Mouse (Mus musculus): Measurements from ENCODE around the gene Pdf. TPM values are rescaled to one million over a fixed set of nuclear protein-coding genes. Genes with fewer than 3 reads are reported as not detected.
"Not testable (repeated sequence)": the region's sequence is repeated elsewhere in the genome, so short reads cannot be mapped to it uniquely, and the experiment has no call there.

Pdf gene
- polyA plus RNA-seq, 1 experiment from 2014 or later = 53.2 TPM

DNA sequence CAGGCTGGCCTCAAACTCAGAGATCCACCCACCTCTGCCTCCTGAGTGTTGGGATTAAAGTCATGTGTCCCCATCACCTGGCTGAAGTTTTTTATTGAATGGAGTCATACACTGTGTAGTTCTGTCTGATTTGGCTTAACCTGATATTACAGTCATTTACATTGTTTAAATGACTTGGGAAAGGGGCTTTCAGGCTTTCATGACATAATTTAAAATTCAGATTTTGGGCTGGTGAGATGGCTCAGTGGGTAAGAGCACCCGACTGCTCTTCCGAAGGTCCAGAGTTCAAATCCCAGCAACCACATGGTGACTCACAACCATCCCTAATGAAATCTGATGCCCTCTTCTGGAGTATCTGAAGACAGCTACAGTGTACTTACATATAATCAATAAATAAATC lies 14.8 kb downstream of the Pdf start:
- H3K9me3 ChIP-seq; H3K27ac ChIP-seq; ATAC-seq (ENCODE audit: insufficient number of reproducible peaks, insufficient read depth, low FRiP score, low TSS enrichment); H3K27me3 ChIP-seq; H3K4me2 ChIP-seq (replicated peaks); H3K9ac ChIP-seq; H3K4me3 ChIP-seq: not testable (repeated sequence)
- WGBS = 95% methylated on average over 2 of the region's 2 CpGs
- H3K36me3 ChIP-seq = peaks cover 19% of the 10 kb centered on the region
- peaks cover 18% of the 10 kb centered on the region for H3K4me1 ChIP-seq

DNA sequence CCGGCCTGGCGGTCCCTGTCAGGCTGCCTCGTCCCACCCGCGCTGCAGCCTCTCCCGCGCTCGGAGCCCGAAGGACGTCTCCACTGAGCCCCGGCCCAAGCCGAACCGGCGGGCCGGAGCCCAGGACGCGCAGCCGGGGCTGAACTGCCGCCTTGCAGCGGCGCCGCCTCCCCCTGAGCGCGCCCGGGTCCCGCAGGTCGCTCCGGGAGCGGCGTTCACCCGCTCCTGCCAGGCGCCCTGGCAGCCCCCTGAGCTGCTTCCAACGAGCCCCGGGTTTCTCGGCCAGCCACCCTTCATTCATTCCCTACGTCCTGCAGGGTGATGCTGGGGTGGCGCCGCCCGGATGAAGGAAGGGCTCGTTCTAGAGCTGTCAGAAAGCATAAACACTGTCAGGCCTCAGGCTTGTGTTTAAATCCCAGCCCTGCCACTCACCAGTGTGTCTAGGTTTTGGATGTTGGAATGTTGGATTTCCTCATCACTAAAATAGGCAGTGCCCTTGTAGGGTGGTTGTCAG lies 16.8 kb downstream of the Pdf start:
- peak overlapping the region; percentile 77 for H3K27ac ChIP-seq
- WGBS = under 1% methylated on average over 40 of the region's 40 CpGs
- no peaks in the 10 kb centered on the region for H3K27me3 ChIP-seq
- H3K4me2 ChIP-seq (replicated peaks) = peak overlapping the region; percentile 69
- peak overlapping the region; percentile 96 for H3K9ac ChIP-seq
- no peak; the same call in 1 of the 2 replicates for ATAC-seq (ENCODE audit: insufficient number of reproducible peaks, insufficient read depth, low FRiP score, low TSS enrichment)
- H3K36me3 ChIP-seq = peaks cover 12% of the 10 kb centered on the region
- no peaks in the 10 kb centered on the region for H3K9me3 ChIP-seq
- peak overlapping the region; percentile 97 for H3K4me3 ChIP-seq
- peaks cover 18% of the 10 kb centered on the region for H3K4me1 ChIP-seq

DNA sequence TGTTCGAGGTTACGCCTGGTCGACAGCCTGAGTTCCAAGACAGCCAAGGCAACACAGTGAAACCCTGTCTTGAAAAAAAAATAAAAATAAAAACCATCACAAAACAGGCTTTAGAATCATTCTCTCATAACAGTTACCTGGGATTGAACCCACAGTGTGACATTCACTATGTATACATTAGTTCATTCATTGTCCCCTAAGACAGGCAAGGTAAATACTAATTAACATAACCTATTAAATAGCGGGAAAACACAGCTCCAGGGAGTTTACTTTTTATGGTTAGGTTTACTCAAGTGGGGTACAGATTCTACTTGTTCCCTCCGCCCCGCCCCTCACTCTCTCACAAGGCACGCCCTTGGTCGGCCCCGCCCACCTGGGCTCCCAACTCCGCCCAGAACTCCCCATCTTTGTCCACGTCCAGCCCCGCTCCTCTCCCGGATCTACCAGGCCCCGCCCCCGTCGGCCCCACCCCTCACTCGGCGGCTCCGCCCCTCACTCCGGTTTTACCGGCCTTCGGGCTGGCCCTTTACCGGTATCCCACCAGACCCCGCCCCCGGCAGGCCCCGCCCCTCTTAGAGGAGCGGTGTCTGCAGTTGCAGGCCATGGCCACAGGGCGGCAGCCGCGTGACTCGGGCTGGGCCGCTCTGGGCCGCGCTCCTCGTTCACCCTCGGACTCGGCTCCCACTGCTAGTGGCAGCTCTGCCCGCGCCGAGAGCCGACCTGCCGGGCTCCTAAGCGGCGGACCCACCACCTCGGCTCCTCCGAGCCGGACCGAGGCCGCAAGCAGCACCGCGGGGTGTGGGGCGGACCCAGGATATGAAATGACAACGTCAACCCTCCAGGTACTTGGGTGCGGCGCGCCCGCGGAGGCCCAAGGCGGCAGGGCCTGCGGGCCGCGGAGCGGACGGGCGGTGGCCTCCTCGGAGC lies 17.5 kb downstream of the Pdf start, which contains the start of gene Vps4a:
Gene Vps4a, plus strand, starts transcription at position 573 of the 927 bp plus-strand sequence.
- Histone ChIP-seq H3K27me3 (no peaks in the 10 kb centered on the region), H3K36me3 (peaks cover 7% of the 10 kb centered on the region; the same call in 1 of the 2 replicates), H3K9ac (peak within 1 kb of the TSS; percentile 96), H3K9me3 (no peaks in the 10 kb centered on the region), H3K4me1 (peaks cover 18% of the 10 kb centered on the region), H3K4me2 (replicated peaks) (peak within 1 kb of the TSS; percentile 69), H3K27ac (peak within 1 kb of the TSS; percentile 77), H3K4me3 (peak within 1 kb of the TSS; percentile 97)
- 5% methylated on average over 63 of the region's 66 CpGs for WGBS
- ATAC-seq (ENCODE audit: insufficient number of reproducible peaks, insufficient read depth, low FRiP score, low TSS enrichment) = peak; percentile 94

DNA sequence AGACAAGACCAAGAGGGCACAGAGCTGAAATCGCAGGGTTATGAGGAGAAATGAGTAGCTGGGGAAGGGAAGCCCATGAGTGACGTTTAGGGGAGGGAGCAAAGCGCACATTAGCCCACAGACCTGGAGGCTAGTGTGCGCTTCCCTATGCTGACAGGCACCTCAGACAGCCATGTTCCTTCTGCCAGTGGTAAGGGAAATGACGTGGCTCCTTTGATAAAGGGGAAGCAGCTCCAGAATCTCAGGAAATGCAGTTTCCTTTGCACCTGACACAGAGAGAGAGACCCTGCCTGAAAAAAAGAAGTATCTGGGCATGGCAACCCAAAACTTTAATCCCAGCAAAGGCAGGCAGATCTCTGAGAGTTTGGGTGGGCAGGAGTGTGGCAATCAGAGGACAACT lies 18.4 kb downstream of the Pdf start:
- H3K4me1 ChIP-seq = peaks cover 18% of the 10 kb centered on the region
- ATAC-seq (ENCODE audit: insufficient number of reproducible peaks, insufficient read depth, low FRiP score, low TSS enrichment) = no peak
- H3K9ac ChIP-seq = no peak overlapping the region
- WGBS = 65% methylated on average over 5 of the region's 5 CpGs
- H3K4me3 ChIP-seq = no peak overlapping the region
- H3K4me2 ChIP-seq (replicated peaks) = no peak overlapping the region
- H3K27ac ChIP-seq = no peak overlapping the region
- H3K27me3 ChIP-seq = no peaks in the 10 kb centered on the region
- H3K9me3 ChIP-seq = no peaks in the 10 kb centered on the region
- no peaks in the 10 kb centered on the region for H3K36me3 ChIP-seq

DNA sequence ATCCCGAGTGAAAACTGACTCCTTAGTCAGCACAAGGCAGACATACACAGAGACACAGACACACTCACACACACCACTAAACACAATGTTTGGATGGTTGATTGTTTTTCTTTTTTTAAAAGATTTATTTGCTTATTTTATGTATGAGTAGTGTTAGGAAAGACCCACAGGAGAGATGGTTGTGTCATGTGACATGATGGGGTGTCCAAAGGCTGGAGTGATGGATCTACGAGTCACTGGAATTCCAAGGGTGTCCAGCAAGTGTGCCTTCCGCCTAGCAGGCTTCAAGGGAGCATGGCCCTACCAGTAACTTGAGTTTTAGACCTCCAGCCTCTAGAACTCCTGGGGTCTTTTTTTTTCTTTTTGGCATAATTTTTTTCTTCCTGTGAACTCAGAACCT lies 19.1 kb downstream of the Pdf start:
- ATAC-seq (ENCODE audit: insufficient number of reproducible peaks, insufficient read depth, low FRiP score, low TSS enrichment) = no peak
- WGBS = 82% methylated on average over 3 of the region's 3 CpGs
- H3K36me3 ChIP-seq = no peaks in the 10 kb centered on the region
- H3K9ac ChIP-seq = no peak overlapping the region
- no peak overlapping the region for H3K4me3 ChIP-seq
- no peak overlapping the region for H3K4me2 ChIP-seq (replicated peaks)
- H3K9me3 ChIP-seq = no peaks in the 10 kb centered on the region
- H3K27me3 ChIP-seq = no peaks in the 10 kb centered on the region
- peaks cover 18% of the 10 kb centered on the region for H3K4me1 ChIP-seq
- no peak overlapping the region for H3K27ac ChIP-seq

DNA sequence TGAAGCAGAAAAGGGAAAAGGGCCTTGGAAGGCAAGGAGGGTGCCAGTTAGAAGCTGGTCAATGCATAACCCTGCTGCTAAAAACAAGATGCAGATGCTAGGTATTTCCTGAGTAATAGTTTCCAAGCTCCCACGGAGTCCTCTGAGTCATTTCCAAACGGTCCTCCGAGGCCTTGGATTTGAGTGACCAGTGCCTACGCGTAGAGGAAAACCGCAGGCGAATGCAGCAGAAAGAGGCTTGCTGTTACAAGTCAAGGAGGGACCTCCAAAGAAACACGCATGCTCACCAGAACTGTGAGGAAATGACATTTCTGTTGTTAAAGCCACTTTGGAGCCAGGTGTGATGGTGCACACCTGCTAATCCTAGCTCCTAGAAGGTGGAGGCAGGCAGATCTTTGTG lies 24.9 kb downstream of the Pdf start:
- H3K27ac ChIP-seq = no peak overlapping the region
- no peak overlapping the region for H3K4me2 ChIP-seq (replicated peaks)
- no peaks in the 10 kb centered on the region for H3K36me3 ChIP-seq
- no peak overlapping the region for H3K4me3 ChIP-seq
- ATAC-seq (ENCODE audit: insufficient number of reproducible peaks, insufficient read depth, low FRiP score, low TSS enrichment) = no peak
- no peaks in the 10 kb centered on the region for H3K27me3 ChIP-seq
- no peaks in the 10 kb centered on the region for H3K9me3 ChIP-seq
- 87% methylated on average over 8 of the region's 8 CpGs for WGBS
- no peak overlapping the region for H3K9ac ChIP-seq
- no peaks in the 10 kb centered on the region for H3K4me1 ChIP-seq

DNA sequence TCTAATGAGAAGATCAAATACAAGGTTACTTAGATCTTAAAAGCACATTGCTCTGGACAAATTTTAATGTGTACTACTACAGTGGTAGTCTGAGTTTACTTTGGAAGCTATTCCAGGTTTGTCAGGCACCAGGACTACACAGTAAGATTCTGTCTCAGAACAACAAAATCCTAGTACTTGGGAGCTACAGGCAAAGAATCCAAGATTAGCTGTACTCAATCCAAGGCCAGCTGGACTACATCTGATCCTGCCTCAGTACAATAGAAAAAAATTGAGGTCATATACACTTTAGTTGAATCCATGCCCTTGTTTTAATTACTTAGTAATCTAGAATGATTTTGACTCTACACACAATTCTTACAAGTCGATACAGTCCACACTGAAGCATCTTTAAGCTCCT lies 33.5 kb downstream of the Pdf start:
- no peaks in the 10 kb centered on the region for H3K9me3 ChIP-seq
- H3K4me2 ChIP-seq (replicated peaks) = no peak overlapping the region
- no peak for ATAC-seq (ENCODE audit: insufficient number of reproducible peaks, insufficient read depth, low FRiP score, low TSS enrichment)
- peaks cover 13% of the 10 kb centered on the region for H3K36me3 ChIP-seq
- H3K27ac ChIP-seq = no peak overlapping the region
- H3K4me3 ChIP-seq = no peak overlapping the region
- 88% methylated on average over 1 of the region's 1 CpGs for WGBS
- H3K27me3 ChIP-seq = no peaks in the 10 kb centered on the region
- H3K9ac ChIP-seq = no peak overlapping the region
- no peaks in the 10 kb centered on the region for H3K4me1 ChIP-seq

DNA sequence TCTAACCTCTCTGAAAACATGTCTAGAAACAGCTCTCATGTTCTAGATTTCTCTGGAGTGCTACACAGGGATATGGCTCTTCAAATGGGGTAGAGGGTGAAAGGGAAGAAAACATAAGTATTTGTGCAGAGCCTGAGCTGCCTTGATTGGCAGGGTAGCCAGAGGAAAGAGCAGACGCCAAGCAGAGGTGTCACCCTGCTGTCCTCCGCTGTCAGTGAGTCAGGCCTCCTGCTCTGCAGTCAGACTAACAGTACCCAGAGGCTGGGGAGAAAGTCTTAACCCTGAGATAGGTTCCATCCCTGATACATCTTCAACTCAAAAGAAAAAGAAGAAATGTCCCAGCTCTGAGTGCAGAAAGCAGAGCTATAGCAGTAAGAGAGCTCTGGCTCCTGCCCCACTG lies 35.7 kb downstream of the Pdf start:
- no peak for ATAC-seq (ENCODE audit: insufficient number of reproducible peaks, insufficient read depth, low FRiP score, low TSS enrichment)
- Histone ChIP-seq H3K4me3 (no peak overlapping the region), H3K9me3 (no peaks in the 10 kb centered on the region), H3K4me1 (no peaks in the 10 kb centered on the region), H3K4me2 (replicated peaks) (no peak overlapping the region), H3K27me3 (no peaks in the 10 kb centered on the region), H3K36me3 (peaks cover 16% of the 10 kb centered on the region), H3K9ac (no peak overlapping the region), H3K27ac (no peak overlapping the region)
- 82% methylated on average over 2 of the region's 2 CpGs for WGBS

DNA sequence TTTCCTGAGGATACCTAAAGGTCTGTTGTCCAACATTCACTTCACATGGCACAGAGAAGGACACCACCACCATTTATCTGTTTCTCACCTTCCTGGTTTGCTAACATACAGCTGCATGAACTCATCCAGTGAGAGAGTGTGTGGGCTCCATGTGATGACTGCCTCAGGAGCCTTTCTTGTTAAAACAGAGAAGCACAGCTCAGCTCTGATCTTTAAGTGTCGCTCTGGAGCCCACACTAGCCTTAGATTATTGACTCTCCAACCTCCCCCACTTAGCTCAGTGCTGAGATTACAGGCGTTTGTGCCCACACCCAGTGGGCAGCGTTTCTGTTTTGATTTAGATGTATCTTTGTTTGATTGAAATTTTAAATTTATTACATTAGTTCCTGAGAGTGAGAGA lies 40.6 kb downstream of the Pdf start:
- no peak overlapping the region for H3K4me2 ChIP-seq (replicated peaks)
- H3K4me1 ChIP-seq = no peaks in the 10 kb centered on the region
- H3K27ac ChIP-seq = no peak overlapping the region
- H3K9me3 ChIP-seq = no peaks in the 10 kb centered on the region
- no peak overlapping the region for H3K9ac ChIP-seq
- H3K4me3 ChIP-seq = no peak overlapping the region
- ATAC-seq (ENCODE audit: insufficient number of reproducible peaks, insufficient read depth, low FRiP score, low TSS enrichment) = no peak
- peaks cover 16% of the 10 kb centered on the region for H3K36me3 ChIP-seq
- H3K27me3 ChIP-seq = no peaks in the 10 kb centered on the region
- WGBS = 87% methylated on average over 3 of the region's 3 CpGs

DNA sequence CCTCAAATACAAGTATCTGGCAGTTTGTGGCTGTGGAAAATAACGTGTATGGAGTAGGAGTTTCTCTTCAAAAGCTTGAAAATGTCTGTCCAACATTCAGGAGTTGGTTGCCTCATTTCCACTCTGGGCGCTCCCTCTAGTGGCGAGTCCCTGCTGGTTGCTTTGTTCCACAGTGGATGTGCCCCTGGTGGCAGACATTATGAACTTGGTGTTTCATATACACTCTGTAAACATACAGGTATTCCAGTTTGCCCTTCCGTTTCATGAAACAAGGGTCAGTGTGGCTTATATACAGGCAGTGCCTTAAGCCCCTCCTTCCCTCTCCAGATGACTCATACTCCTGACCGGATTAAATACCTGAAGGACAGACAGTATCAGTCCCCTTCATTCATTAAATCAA lies 45.9 kb downstream of the Pdf start:
- no peak for ATAC-seq (ENCODE audit: insufficient number of reproducible peaks, insufficient read depth, low FRiP score, low TSS enrichment)
- peaks cover 3% of the 10 kb centered on the region; the same call in 1 of the 2 replicates for H3K36me3 ChIP-seq
- 39% methylated on average over 5 of the region's 5 CpGs for WGBS

DNA sequence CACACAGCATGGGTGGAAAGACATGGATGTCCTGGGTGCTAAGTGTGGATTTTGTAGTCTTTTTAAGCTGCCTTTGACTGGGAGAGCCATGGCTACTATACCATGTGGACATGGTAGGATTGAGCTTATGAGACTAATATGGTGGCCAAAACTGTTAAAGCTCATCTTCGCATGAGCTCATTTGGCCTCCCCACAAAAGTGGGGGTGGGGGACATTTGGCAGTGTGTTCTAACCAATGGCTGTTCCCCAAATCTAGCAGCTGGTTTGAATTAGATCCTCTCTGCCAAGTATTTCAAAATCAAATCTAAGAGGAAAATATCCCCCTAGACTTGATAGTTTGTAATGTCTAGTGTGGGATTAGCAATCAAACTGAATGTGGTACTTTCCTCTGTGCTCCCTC lies 49.3 kb downstream of the Pdf start:
- Histone ChIP-seq H3K4me1 (no peaks in the 10 kb centered on the region), H3K4me3 (no peak overlapping the region), H3K9me3 (no peaks in the 10 kb centered on the region), H3K4me2 (replicated peaks) (no peak overlapping the region), H3K9ac (no peak overlapping the region), H3K36me3 (peaks cover 10% of the 10 kb centered on the region; the same call in 1 of the 2 replicates), H3K27ac (no peak overlapping the region), H3K27me3 (no peaks in the 10 kb centered on the region)
- no peak for ATAC-seq (ENCODE audit: insufficient number of reproducible peaks, insufficient read depth, low FRiP score, low TSS enrichment)
- WGBS = 68% methylated on average over 1 of the region's 1 CpGs

More for the DNA sequence above, 45.9 kb downstream of the Pdf start:
- Histone ChIP-seq H3K4me1 (no peaks in the 10 kb centered on the region), H3K4me3 (no peak overlapping the region), H3K27me3 (no peaks in the 10 kb centered on the region), H3K4me2 (replicated peaks) (no peak overlapping the region), H3K9me3 (no peaks in the 10 kb centered on the region), H3K9ac (no peak overlapping the region), H3K27ac (no peak overlapping the region)

DNA sequence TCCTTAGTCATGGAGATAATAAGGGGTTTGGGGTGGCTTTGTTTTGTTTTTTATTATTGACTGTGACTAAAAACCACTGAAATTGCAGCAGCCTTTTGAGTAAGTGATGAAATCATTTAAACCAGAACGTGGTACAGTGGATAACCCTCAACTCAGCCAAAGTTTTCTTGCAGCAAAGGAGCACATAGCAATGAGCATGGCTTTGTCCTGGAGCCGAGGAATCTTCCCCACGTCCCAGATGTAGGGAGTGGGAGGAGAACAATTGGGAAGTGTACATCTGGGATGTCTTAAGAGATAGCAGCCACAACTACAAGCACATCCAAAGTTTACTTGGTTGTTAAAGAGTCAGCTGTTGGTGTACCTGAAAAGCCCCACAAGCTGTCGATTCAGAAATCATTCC lies 51.0 kb downstream of the Pdf start:
- Histone ChIP-seq H3K4me2 (replicated peaks) (no peak overlapping the region), H3K9me3 (no peaks in the 10 kb centered on the region), H3K27ac (no peak overlapping the region), H3K27me3 (no peaks in the 10 kb centered on the region), H3K9ac (no peak overlapping the region), H3K4me1 (no peaks in the 10 kb centered on the region), H3K36me3 (peaks cover 13% of the 10 kb centered on the region; the same call in 1 of the 2 replicates), H3K4me3 (no peak overlapping the region)
- no peak for ATAC-seq (ENCODE audit: insufficient number of reproducible peaks, insufficient read depth, low FRiP score, low TSS enrichment)
- 80% methylated on average over 4 of the region's 4 CpGs for WGBS
